Mouse (Mus musculus) MEL (cell line): ENCODE data around the gene Acyp1. TPM values are rescaled to one million over a fixed set of nuclear protein-coding genes. Genes with fewer than 3 reads are reported as not detected.

Experiments used
- DNase-seq: peaks from one replicate; pipeline ENCODE4 v3.0.0; 2011; ENCODE audit warnings: low read depth, low spot score
- H3K27ac ChIP-seq: 2 replicates; pipeline ENCODE4 v1.5.1; 2012; ENCODE audit warnings: low read depth, mild to moderate bottlenecking, control low read depth, low read length, moderate library complexity; ENCODE audit not compliant: control insufficient read depth
- H3K27me3 ChIP-seq, 2 experiments: fragments of 150-350 bp in 1 of 2; sonication (generic) in 1 of 2; 2 replicates each; pipeline ENCODE4 v1.6.1; 2012; ENCODE audit warnings: low read length in 2 of 2, mild to moderate bottlenecking in 2 of 2, improper control_type of control experiment in 1 of 2, moderate library complexity in 1 of 2; ENCODE audit not compliant: insufficient read depth in 2 of 2, control insufficient read depth in 1 of 2
- H3K36me3 ChIP-seq, 2 experiments: 2 replicates each; pipeline ENCODE4 v1.6.1; 2012 to 2014; ENCODE audit warnings: low read length in 2 of 2, improper control_type of control experiment in 1 of 2, inconsistent platforms in 1 of 2, mild to moderate bottlenecking in 1 of 2; ENCODE audit not compliant: insufficient read depth in 2 of 2, control insufficient read depth in 1 of 2
- H3K4me1 ChIP-seq, 2 experiments: fragments of 150-350 bp in 1 of 2; sonication (generic) in 1 of 2; 2 replicates each; pipeline ENCODE4 v1.6.1; 2012; ENCODE audit warnings: low read length in 2 of 2, improper control_type of control experiment in 1 of 2, mild to moderate bottlenecking in 1 of 2; ENCODE audit not compliant: insufficient read depth in 2 of 2, control insufficient read depth in 1 of 2
- H3K4me3 ChIP-seq, 2 experiments: fragments of 150-350 bp in 1 of 2; sonication (generic) in 1 of 2; 2 replicates each; pipeline ENCODE4 v1.5.1; 2012; ENCODE audit warnings: low read depth in 2 of 2, low read length in 2 of 2, mild to moderate bottlenecking in 2 of 2, moderate library complexity in 2 of 2, control low read depth in 1 of 2, improper control_type of control experiment in 1 of 2; ENCODE audit not compliant: control insufficient read depth in 1 of 2, insufficient read depth in 1 of 2
- H3K79me2 ChIP-seq: 2 replicates; pipeline ENCODE4 v1.6.1; 2012; ENCODE audit warnings: mild to moderate bottlenecking, low read length, moderate library complexity; ENCODE audit not compliant: control insufficient read depth, poor library complexity, insufficient read depth
- H3K9ac ChIP-seq: 2 replicates; pipeline ENCODE4 v1.6.1; 2012; ENCODE audit warnings: low read depth, mild to moderate bottlenecking, control low read depth, low read length, moderate library complexity; ENCODE audit not compliant: control insufficient read depth, poor library complexity, severe bottlenecking
- H3K9me3 ChIP-seq: fragments of 150-350 bp; sonication (generic); replicated peaks from 2 replicates; pipeline ENCODE4 v1.6.1; 2012; ENCODE audit warnings: mild to moderate bottlenecking, low read length, improper control_type of control experiment, moderate library complexity; ENCODE audit not compliant: insufficient read depth
- CHD1 ChIP-seq: IDR thresholded peaks from 2 replicates; pipeline ENCODE4 v1.6.1; 2012; ENCODE audit warnings: low read depth, mild to moderate bottlenecking, inconsistent platforms, low read length, improper control_type of control experiment
- CHD2 ChIP-seq: IDR thresholded peaks from 2 replicates; pipeline ENCODE4 v1.6.1; 2011; ENCODE audit warnings: low read length, improper control_type of control experiment
- EP300 ChIP-seq, 2 experiments: IDR thresholded peaks; 2 replicates each; pipeline ENCODE4 v1.6.1; 2011; ENCODE audit warnings: improper control_type of control experiment in 2 of 2, low read length in 2 of 2, low read depth in 1 of 2, mild to moderate bottlenecking in 1 of 2
- GABPA ChIP-seq: IDR thresholded peaks from 2 replicates; pipeline ENCODE4 v1.6.1; 2012; ENCODE audit warnings: low read depth, mild to moderate bottlenecking, inconsistent platforms, low read length, improper control_type of control experiment, moderate library complexity
- GATA1 ChIP-seq: IDR thresholded peaks from 2 replicates; pipeline ENCODE4 v1.6.1; 2011; ENCODE audit warnings: low read depth, low read length, improper control_type of control experiment
- HCFC1 ChIP-seq: IDR thresholded peaks from 2 replicates; pipeline ENCODE4 v1.6.1; 2012; ENCODE audit warnings: low read depth, mild to moderate bottlenecking, inconsistent platforms, low read length, improper control_type of control experiment, moderate library complexity
- JUND ChIP-seq: IDR thresholded peaks from 2 replicates; pipeline ENCODE4 v1.6.1; 2011; ENCODE audit warnings: low read depth, mild to moderate bottlenecking, improper control_type of control experiment, low read length
- MAFK ChIP-seq: IDR thresholded peaks from 2 replicates; pipeline ENCODE4 v1.6.1; 2011; ENCODE audit warnings: low read depth, mild to moderate bottlenecking, low read length, improper control_type of control experiment, borderline replicate concordance
- MAZ ChIP-seq: IDR thresholded peaks from 2 replicates; pipeline ENCODE4 v1.6.1; 2012; ENCODE audit warnings: low read depth, mild to moderate bottlenecking, inconsistent platforms, low read length, improper control_type of control experiment
- MXI1 ChIP-seq: IDR thresholded peaks from 2 replicates; pipeline ENCODE4 v1.6.1; 2011; ENCODE audit warnings: mild to moderate bottlenecking, low read depth, low read length, improper control_type of control experiment
- MYB ChIP-seq: IDR thresholded peaks from 2 replicates; pipeline ENCODE4 v1.6.1; 2011; ENCODE audit warnings: mild to moderate bottlenecking, low read depth, low read length, improper control_type of control experiment
- MYC ChIP-seq: IDR thresholded peaks from 2 replicates; pipeline ENCODE4 v1.6.1; 2011; ENCODE audit warnings: low read depth, mild to moderate bottlenecking, low read length, improper control_type of control experiment, moderate library complexity
- NELFE ChIP-seq: IDR thresholded peaks from 2 replicates; pipeline ENCODE4 v1.6.1; 2011; ENCODE audit warnings: low read depth, low read length, improper control_type of control experiment
- NRF1 ChIP-seq: IDR thresholded peaks from 2 replicates; pipeline ENCODE4 v1.6.1; 2014; ENCODE audit warnings: low read depth, mild to moderate bottlenecking, inconsistent platforms, low read length, improper control_type of control experiment, moderate library complexity; ENCODE audit not compliant: poor library complexity, insufficient read depth, severe bottlenecking
- POLR2A ChIP-seq, 2 experiments: IDR thresholded peaks; 2 replicates each; pipeline ENCODE4 v1.6.1; 2011 to 2012; ENCODE audit warnings: low read length in 2 of 2, mild to moderate bottlenecking in 2 of 2, control low read depth in 1 of 2, improper control_type of control experiment in 1 of 2, low read depth in 1 of 2, moderate library complexity in 1 of 2; ENCODE audit not compliant: control insufficient read depth in 1 of 2, insufficient read depth in 1 of 2, poor library complexity in 1 of 2
- RAD21 ChIP-seq: IDR thresholded peaks from 2 replicates; pipeline ENCODE4 v1.6.1; 2011; ENCODE audit warnings: mild to moderate bottlenecking, low read depth, low read length, improper control_type of control experiment
- RCOR1 ChIP-seq: IDR thresholded peaks from 2 replicates; pipeline ENCODE4 v1.6.1; 2012; ENCODE audit warnings: low read depth, mild to moderate bottlenecking, inconsistent platforms, low read length, improper control_type of control experiment
- SIN3A ChIP-seq: IDR thresholded peaks from 2 replicates; pipeline ENCODE4 v1.6.1; 2012; ENCODE audit warnings: low read length, improper control_type of control experiment, inconsistent platforms
- SMC3 ChIP-seq: IDR thresholded peaks from 2 replicates; pipeline ENCODE4 v1.6.1; 2011; ENCODE audit warnings: low read depth, low read length, improper control_type of control experiment
- TAL1 ChIP-seq: IDR thresholded peaks from 2 replicates; pipeline ENCODE4 v1.6.1; 2012; ENCODE audit warnings: mild to moderate bottlenecking, inconsistent platforms, low read length, moderate library complexity, mixed read lengths
- TBP ChIP-seq: IDR thresholded peaks from 2 replicates; pipeline ENCODE4 v1.8.0; 2011; ENCODE audit warnings: low read depth, low read length, improper control_type of control experiment
- TCF12 ChIP-seq: IDR thresholded peaks from 2 replicates; pipeline ENCODE4 v1.6.1; 2014; ENCODE audit warnings: low read depth, mild to moderate bottlenecking, inconsistent platforms, low read length, improper control_type of control experiment, moderate library complexity
- UBTF ChIP-seq: IDR thresholded peaks from 2 replicates; pipeline ENCODE4 v1.6.1; 2012; ENCODE audit warnings: low read depth, mild to moderate bottlenecking, inconsistent platforms, low read length, improper control_type of control experiment, moderate library complexity, borderline replicate concordance; ENCODE audit not compliant: insufficient read depth
- USF1 ChIP-seq: IDR thresholded peaks from 2 replicates; pipeline ENCODE4 v1.6.1; 2014; ENCODE audit warnings: low read depth, mild to moderate bottlenecking, inconsistent platforms, low read length, improper control_type of control experiment, moderate library complexity
- USF2 ChIP-seq, 2 experiments: IDR thresholded peaks; 2 replicates each; pipeline ENCODE4 v1.6.1; 2011 to 2012; ENCODE audit warnings: improper control_type of control experiment in 2 of 2, low read length in 2 of 2, borderline replicate concordance in 1 of 2, inconsistent platforms in 1 of 2, low read depth in 1 of 2, mild to moderate bottlenecking in 1 of 2; ENCODE audit not compliant: insufficient read depth in 1 of 2
- ZMIZ1 ChIP-seq: IDR thresholded peaks from 2 replicates; pipeline ENCODE4 v1.6.1; 2012; ENCODE audit warnings: low read depth, mild to moderate bottlenecking, inconsistent platforms, low read length, improper control_type of control experiment, moderate library complexity
- ZNF384 ChIP-seq: IDR thresholded peaks from 2 replicates; pipeline ENCODE4 v1.6.1; 2012; ENCODE audit warnings: low read depth, mild to moderate bottlenecking, inconsistent platforms, low read length, improper control_type of control experiment
- polyA plus RNA-seq, 2 experiments: library from polyadenylated mRNA; stranded (reverse) in 1 of 2; unstranded in 1 of 2; fragments of >175 nt in 1 of 2; fragments of >200 nt in 1 of 2; gene quantifications; 2 replicates each; pipeline versions ENCODE4 v1.2.1 to v1.2.4; 2012; ENCODE audit warnings: low replicate concordance in 2 of 2, low read depth in 1 of 2; ENCODE audit not compliant: insufficient read length in 2 of 2, insufficient read depth in 1 of 2, missing spikeins in 1 of 2
- total RNA-seq: library from RNA; depleted of rRNA; stranded (reverse); fragments of 300-350 nt; gene quantifications from 2 replicates; pipeline ENCODE4 v1.2.3, GENCODE M21; 2012

Acyp1 gene
- total and polyA plus RNA-seq, 3 experiments, result 47.4 to 54.5 TPM; not detected in 1

- Histone ChIP-seq H3K36me3 (peaks cover 0 to 11% of the 10 kb centered on the region in 2 experiments; a peak in 2 of 4 replicates), H3K4me1 (peaks cover 5 to 9% of the 10 kb centered on the region in 2 experiments), H3K27ac (peak overlapping the region; percentile 72), H3K27me3 (no peaks in the 10 kb centered on the region), H3K9me3 (no peaks in the 10 kb centered on the region), H3K4me3 (peak overlapping the region; percentile 76 to 88), H3K9ac (peak overlapping the region; percentile 89), H3K79me2 (no peaks in the 10 kb centered on the region; the same call in 1 of the 2 replicates)
- DNase-seq, result no peak
- no peak for TF ChIP-seq TAL1
- no peak for TF ChIP-seq RCOR1
- no peak for TF ChIP-seq MAZ
- no peak for TF ChIP-seq JUND
- no peak for TF ChIP-seq UBTF
- TF ChIP-seq CHD1, result no peak
- TF ChIP-seq GABPA, result no peak
- TF ChIP-seq NRF1, result no peak
- no peak for TF ChIP-seq USF1
These were observed 18.4 kb downstream of the Acyp1 start for GRCm38 (mm10) chr12:85269821-85270220.

GRCm38 (mm10) chr12:85266248-85266647, 22.0 kb downstream of the Acyp1 start:
- Histone ChIP-seq H3K79me2 (no peaks in the 10 kb centered on the region; the same call in 1 of the 2 replicates), H3K27me3 (no peaks in the 10 kb centered on the region), H3K27ac (no peak overlapping the region), H3K9me3 (no peaks in the 10 kb centered on the region), H3K4me3 (no peak overlapping the region)
- TF ChIP-seq ZMIZ1 (no peak), MYB (no peak), SMC3 (no peak), SIN3A (no peak), NELFE (no peak), ZNF384 (no peak), CHD2 (no peak), GATA1 (peak; percentile 53; the same call in 1 of the 2 replicates), MYC (no peak), RCOR1 (peak; percentile 52; the same call in 1 of the 2 replicates), UBTF (no peak), POLR2A (IDR thresholded peaks at IDR 0.05; ENCODE audit: control insufficient read depth in 1 of 2, insufficient read depth in 1 of 2, low read depth in 1 of 2, low read length in 2 of 2, poor library complexity in 1 of 2) (no peak), RAD21 (no peak), TCF12 (no peak), EP300 (IDR thresholded peaks at IDR 0.05; ENCODE audit: low read depth in 1 of 2, low read length in 2 of 2) (peak in 1 of 2 experiments; percentile 34; a peak in 2 of 4 replicates), CHD1 (no peak), TBP (no peak), HCFC1 (no peak), GABPA (no peak), USF2 (IDR thresholded peaks at IDR 0.05; ENCODE audit: borderline replicate concordance in 1 of 2, insufficient read depth in 1 of 2, low read depth in 1 of 2, low read length in 2 of 2) (no peak), MAFK (no peak), MXI1 (no peak)
- TF ChIP-seq, all 39 proteins: peak for 3
- H3K9ac ChIP-seq, result no peak overlapping the region
- peaks cover 0 to 15% of the 10 kb centered on the region in 2 experiments; a peak in 2 of 4 replicates for H3K36me3 ChIP-seq
- DNase-seq, result no peak
- H3K4me1 ChIP-seq, result peaks cover 15 to 16% of the 10 kb centered on the region in 2 experiments
